13 mouse cellular contexts compared by ENCODE assay signal in the genomic region with DNA sequence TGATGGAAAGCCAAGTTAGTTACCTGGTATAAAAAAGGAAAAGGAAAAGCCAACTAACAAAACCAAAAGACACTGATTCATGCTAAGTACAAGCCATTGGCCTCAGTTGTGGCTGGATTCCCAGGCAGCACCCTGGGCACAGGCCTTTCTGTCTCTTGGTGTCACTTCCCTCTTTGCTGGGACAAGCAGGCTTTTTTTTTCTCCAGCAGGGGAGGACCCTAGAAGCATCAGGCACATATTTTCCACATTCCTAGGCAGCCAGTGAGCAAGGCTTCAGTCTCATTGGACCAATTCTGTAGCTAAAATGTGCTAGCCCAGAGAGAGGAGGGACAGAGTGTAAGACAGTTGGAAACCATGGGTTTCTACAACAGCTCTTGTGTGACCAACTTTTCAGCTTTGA. TPM values are rescaled to one million over a fixed set of nuclear protein-coding genes. Genes with fewer than 3 reads are reported as not detected.
DNase-seq lines count a peak whose midpoint lies in the region; ATAC-seq and TF ChIP-seq lines count a peak whose summit lies in the region.
"Had no signal": no experiment of that assay in that cellular context is flagged by ENCODE, and none has a peak within 500 bp of the region (broad histone marks: within the 10 kb centered on the region; RNA-seq: fewer than 3 reads in every experiment).

No protein-coding gene starts in this region.

- TF ChIP-seq CTCF in lung, embryonic 14.5 days (IDR thresholded peaks at IDR 0.05; ENCODE audit: low read depth): no peak
- TF ChIP-seq CTCF in lung, adult 2 months (IDR thresholded peaks at IDR 0.05; ENCODE audit: insufficient read depth, low read length): no peak
- TF ChIP-seq CTCF in small intestine, adult 2 months (IDR thresholded peaks at IDR 0.05; ENCODE audit: extremely low read depth, insufficient read length, insufficient replicate concordance, low read depth, low read length): no peak

- H3K4me1 ChIP-seq in lung, embryonic 14.5 days (ENCODE audit: insufficient read depth): peaks cover 4% of the 10 kb centered on the region; the same call in 1 of the 2 replicates
- H3K4me1 ChIP-seq in lung, adult 2 months (ENCODE audit: control insufficient read depth, insufficient read depth, low read length): peaks cover 9% of the 10 kb centered on the region
- H3K4me1 ChIP-seq in heart, embryonic 15.5 days (replicated peaks): peaks cover 42% of the 10 kb centered on the region
- H3K4me1 ChIP-seq in small intestine, adult 2 months (ENCODE audit: control insufficient read depth, insufficient read depth, insufficient read length, low read length): peaks cover 24% of the 10 kb centered on the region
- peaks cover 9% of the 10 kb centered on the region for H3K4me1 ChIP-seq in neural tube, embryonic 15.5 days

- H3K4me2 ChIP-seq in lung, embryonic 14.5 days: no peak overlapping the region
- no peak overlapping the region for H3K4me2 ChIP-seq in heart, embryonic 15.5 days
- no peak overlapping the region for H3K4me2 ChIP-seq in neural tube, embryonic 15.5 days
- H3K4me2 ChIP-seq: limb, embryonic 13.5 days had no signal

- no peaks in the 10 kb centered on the region for H3K27me3 ChIP-seq in lung, embryonic 14.5 days (ENCODE audit: insufficient read depth, low read length)
- H3K27me3 ChIP-seq in heart, embryonic 15.5 days: no peaks in the 10 kb centered on the region
- no peaks in the 10 kb centered on the region for H3K27me3 ChIP-seq in small intestine, adult 2 months (ENCODE audit: control insufficient read depth, insufficient read depth, low read length)
- no peaks in the 10 kb centered on the region for H3K27me3 ChIP-seq in neural tube, embryonic 15.5 days (replicated peaks)
- H3K27me3 ChIP-seq: limb, embryonic 13.5 days had no signal

- peak; percentile 94 for DNase-seq in heart, adult 11 months
- no peak for DNase-seq in heart, postnatal 14 days
- peak; percentile 31 for DNase-seq in lung, embryonic 14.5 days
- DNase-seq in lung, adult 2 months: no peak
- DNase-seq: embryo, embryonic 11 days; gastrocnemius, postnatal 10 days; thymus, adult 2 months had no signal

- TF ChIP-seq POLR2A in lung, adult 2 months (IDR thresholded peaks at IDR 0.05; ENCODE audit: borderline replicate concordance, extremely low read depth, low read depth, low read length): no peak
- TF ChIP-seq POLR2A in small intestine, adult 2 months (IDR thresholded peaks at IDR 0.05; ENCODE audit: low read depth, low read length): no peak

- H3K9me3 ChIP-seq in lung, embryonic 14.5 days (ENCODE audit: low read depth, low read length): no peaks in the 10 kb centered on the region
- H3K9me3 ChIP-seq in heart, embryonic 15.5 days (replicated peaks): no peaks in the 10 kb centered on the region
- no peaks in the 10 kb centered on the region for H3K9me3 ChIP-seq in neural tube, embryonic 15.5 days (replicated peaks)
- H3K9me3 ChIP-seq: limb, embryonic 13.5 days had no signal

- H3K36me3 ChIP-seq in lung, embryonic 14.5 days (ENCODE audit: insufficient read depth): no peaks in the 10 kb centered on the region
- no peaks in the 10 kb centered on the region for H3K36me3 ChIP-seq in heart, embryonic 15.5 days
- no peaks in the 10 kb centered on the region for H3K36me3 ChIP-seq in small intestine, adult 2 months (ENCODE audit: control insufficient read depth, insufficient read depth, low read length)
- no peaks in the 10 kb centered on the region for H3K36me3 ChIP-seq in neural tube, embryonic 15.5 days
- H3K36me3 ChIP-seq: limb, embryonic 13.5 days had no signal

- no peak overlapping the region for H3K4me3 ChIP-seq in lung, embryonic 14.5 days (ENCODE audit: low read depth, low read length)
- no peak overlapping the region for H3K4me3 ChIP-seq in lung, adult 2 months (replicated peaks; ENCODE audit: extremely low read depth, low read depth, low read length)
- H3K4me3 ChIP-seq in heart, embryonic 15.5 days: no peak overlapping the region
- no peak overlapping the region for H3K4me3 ChIP-seq in small intestine, adult 2 months (ENCODE audit: low read depth, low read length)
- H3K4me3 ChIP-seq in neural tube, embryonic 15.5 days (replicated peaks): no peak overlapping the region
- H3K4me3 ChIP-seq: limb, embryonic 13.5 days had no signal

- ATAC-seq in lung, embryonic 14.5 days (ENCODE audit: insufficient read depth): no peak
- no peak for ATAC-seq in heart, embryonic 15.5 days (replicated peaks; ENCODE audit: insufficient number of reproducible peaks, insufficient read depth, low FRiP score, low read depth)
- no peak for ATAC-seq in inflammation-experienced regulatory T-cells, adult 6 months
- no peak for ATAC-seq in neural tube, embryonic 15.5 days (ENCODE audit: low FRiP score)
- ATAC-seq: midbrain, embryonic 16.5 days had no signal

- H3K9ac ChIP-seq in lung, embryonic 14.5 days: no peak overlapping the region
- H3K9ac ChIP-seq in heart, embryonic 15.5 days: no peak overlapping the region
- H3K9ac ChIP-seq in neural tube, embryonic 15.5 days (replicated peaks): no peak overlapping the region
- H3K9ac ChIP-seq: limb, embryonic 13.5 days had no signal

- intact Hi-C loops in heart, postnatal 14 days (cut with DNase I): no loop called here

- H3K27ac ChIP-seq in lung, embryonic 14.5 days (ENCODE audit: low read depth): peak overlapping the region; percentile 8; the same call in 1 of the 2 replicates
- H3K27ac ChIP-seq in heart, embryonic 15.5 days: peak overlapping the region; percentile 83
- H3K27ac ChIP-seq in small intestine, adult 2 months (ENCODE audit: insufficient read depth, low read depth, low read length): peak overlapping the region; percentile 79
- no peak overlapping the region for H3K27ac ChIP-seq in neural tube, embryonic 15.5 days (replicated peaks)
- H3K27ac ChIP-seq: limb, embryonic 13.5 days had no signal

RNA-seq across cellular contexts. Expression of gene Ivns1abp, which starts 6.0 kb away (rescaled TPM):
- 100 to 1,000 TPM; 450 to 452 TPM for total RNA-seq in heart, postnatal 14 days (2021)
- 266 and 268 TPM in 2 replicates for polyA plus RNA-seq in lung, embryonic 14.5 days (2014; fragmentation: Nextera tagmentation; extraction: Ambion mirVana)
- polyA plus RNA-seq in lung, adult 2 months (2012; rRNA removed): 43.0 and 48.9 TPM in 2 replicates
- 278 and 308 TPM in 2 replicates for polyA plus RNA-seq in heart, embryonic 15.5 days (2015; fragmentation: Nextera tagmentation; extraction: Ambion mirVana)
- 14.1 and 37.6 TPM in 2 replicates for polyA plus RNA-seq in small intestine, adult 2 months (2012; rRNA removed)
- 100 to 1,000 TPM; 119 to 141 (median 125) TPM for polyA plus RNA-seq in inflammation-experienced regulatory T-cells, adult 6 months (2017; shearing (Covaris generic))
- polyA plus RNA-seq in neural tube, embryonic 15.5 days (2015; fragmentation: Nextera tagmentation; extraction: Ambion mirVana): 205 and 214 TPM in 2 replicates

Comparison
In these comparisons a context has a peak if more than half of its experiments do, and no peak if none do; other contexts are left out.
1. DNase-seq: peak in heart, adult 11 months (single experiment) and lung, embryonic 14.5 days (single experiment); none in heart, postnatal 14 days (0 of 2) and lung, adult 2 months (single experiment).